8 mouse cellular contexts compared by ENCODE assay signal in genomic region chr12:81205619-81206560, GRCm38 (mm10).
A peak's percentile ranks its signal among the peaks of the same experiment; 100 is the strongest.
DNase-seq lines count a peak whose midpoint lies in the region; ATAC-seq and TF ChIP-seq lines count a peak whose summit lies in the region.
"Had no signal": no experiment of that assay in that cellular context is flagged by ENCODE, and none has a peak within 500 bp of the region (broad histone marks: within the 10 kb centered on the region; RNA-seq: fewer than 3 reads in every experiment).

No protein-coding gene starts in this region.

- H3K27me3 ChIP-seq in liver, embryonic 12.5 days (replicated peaks) = no peaks in the 10 kb centered on the region
- no peaks in the 10 kb centered on the region for H3K27me3 ChIP-seq in stomach, postnatal 0 days (ENCODE audit: control insufficient read depth, insufficient read depth, low read length)
- no peaks in the 10 kb centered on the region for H3K27me3 ChIP-seq in midbrain, embryonic 13.5 days
- H3K27me3 ChIP-seq: limb, embryonic 13.5 days had no signal

- WGBS in liver, embryonic 12.5 days (ENCODE audit: insufficient replicate concordance) = 18% methylated on average over 6 of the region's 6 CpGs
- 19% methylated on average over 6 of the region's 6 CpGs for WGBS in stomach, postnatal 0 days
- WGBS in midbrain, embryonic 13.5 days = 17% methylated on average over 6 of the region's 6 CpGs

- peak; percentile 51 for DNase-seq in liver
- peak; percentile 77 for DNase-seq in adrenal gland, postnatal 14 days
- DNase-seq in heart, postnatal 36 days = peak; percentile 21 to 42
- DNase-seq in stomach, postnatal 0 days (ENCODE audit: low spot score) = peak; percentile 67
- no peak for DNase-seq in cerebellum, postnatal 4 days (ENCODE audit: low spot score in 2 of 2)

- TF ChIP-seq CTCF in stomach, postnatal 0 days (IDR thresholded peaks at IDR 0.05; ENCODE audit: low read depth) = no peak

- H3K9ac ChIP-seq in liver, embryonic 12.5 days = no peak overlapping the region
- no peak overlapping the region for H3K9ac ChIP-seq in stomach, postnatal 0 days (ENCODE audit: low read length)
- no peak overlapping the region for H3K9ac ChIP-seq in midbrain, embryonic 13.5 days (replicated peaks)
- H3K9ac ChIP-seq: limb, embryonic 13.5 days had no signal

- H3K27ac ChIP-seq in liver, embryonic 12.5 days = no peak overlapping the region
- no peak overlapping the region for H3K27ac ChIP-seq in stomach, postnatal 0 days (replicated peaks)
- no peak overlapping the region for H3K27ac ChIP-seq in midbrain, embryonic 13.5 days
- H3K27ac ChIP-seq: limb, embryonic 13.5 days had no signal

- no peak for TF ChIP-seq EP300 in stomach, postnatal 0 days (optimal IDR thresholded peaks at IDR 0.05)

- no peaks in the 10 kb centered on the region for H3K4me1 ChIP-seq in liver, embryonic 12.5 days
- no peaks in the 10 kb centered on the region for H3K4me1 ChIP-seq in stomach, postnatal 0 days (replicated peaks; ENCODE audit: control insufficient read depth, insufficient read depth)
- peaks cover 17% of the 10 kb centered on the region for H3K4me1 ChIP-seq in midbrain, embryonic 13.5 days (replicated peaks)
- H3K4me1 ChIP-seq: limb, embryonic 13.5 days had no signal

- no peak overlapping the region for H3K4me2 ChIP-seq in liver, embryonic 12.5 days
- no peak overlapping the region for H3K4me2 ChIP-seq in stomach, postnatal 0 days (replicated peaks; ENCODE audit: low read depth)
- no peak overlapping the region for H3K4me2 ChIP-seq in midbrain, embryonic 13.5 days (replicated peaks)
- H3K4me2 ChIP-seq: limb, embryonic 13.5 days had no signal

- no peaks in the 10 kb centered on the region for H3K36me3 ChIP-seq in liver, embryonic 12.5 days
- H3K36me3 ChIP-seq in stomach, postnatal 0 days (ENCODE audit: control insufficient read depth, insufficient read depth, low read length) = no peaks in the 10 kb centered on the region
- no peaks in the 10 kb centered on the region for H3K36me3 ChIP-seq in midbrain, embryonic 13.5 days
- H3K36me3 ChIP-seq: limb, embryonic 13.5 days had no signal

- no peak overlapping the region for H3K4me3 ChIP-seq in liver, embryonic 12.5 days
- H3K4me3 ChIP-seq in stomach, postnatal 0 days (ENCODE audit: low read depth, low read length) = no peak overlapping the region
- H3K4me3 ChIP-seq in midbrain, embryonic 13.5 days (replicated peaks) = no peak overlapping the region
- H3K4me3 ChIP-seq: limb, embryonic 13.5 days had no signal

- no peaks in the 10 kb centered on the region for H3K9me3 ChIP-seq in liver, embryonic 12.5 days (replicated peaks)
- no peaks in the 10 kb centered on the region for H3K9me3 ChIP-seq in stomach, postnatal 0 days (ENCODE audit: control insufficient read depth, low read length)
- H3K9me3 ChIP-seq in midbrain, embryonic 13.5 days = no peaks in the 10 kb centered on the region
- H3K9me3 ChIP-seq: limb, embryonic 13.5 days had no signal

- ATAC-seq in liver, embryonic 12.5 days = no peak
- no peak for ATAC-seq in stomach, postnatal 0 days (ENCODE audit: low FRiP score, low TSS enrichment)
- no peak for ATAC-seq in midbrain, embryonic 13.5 days

- intact Hi-C loops in heart, postnatal 36 days (cut with DNase I) = no loop called here

Comparison
In these comparisons a context has a peak if more than half of its experiments do, and no peak if none do; other contexts are left out.
1. DNase-seq: peak in liver (single experiment), adrenal gland, postnatal 14 days (single experiment), heart, postnatal 36 days (2 of 2) and stomach, postnatal 0 days (single experiment); none in cerebellum, postnatal 4 days (0 of 2).